In genomic region chr10:25439856-25440255, GRCm38 (mm10) we compare ENCODE assay signal across 31 mouse cellular contexts.
"Had no signal": no experiment of that assay in that cellular context is flagged by ENCODE, and none has a peak within 500 bp of the region (broad histone marks: within the 10 kb centered on the region; RNA-seq: fewer than 3 reads in every experiment).

No protein-coding gene starts in this region.

- H3K4me1 ChIP-seq: liver, embryonic 15.5 days; midbrain, embryonic 12.5 days; midbrain, embryonic 13.5 days; neural tube, embryonic 12.5 days; neural tube, embryonic 13.5 days had no signal

- H3K27me3 ChIP-seq: limb, embryonic 12.5 days; limb, embryonic 13.5 days; limb, embryonic 15.5 days; liver, embryonic 12.5 days; liver, embryonic 13.5 days; liver, embryonic 15.5 days; lung, embryonic 15.5 days; megakaryocyte, embryonic 14.5 days; midbrain, embryonic 12.5 days; midbrain, embryonic 13.5 days; midbrain, embryonic 15.5 days; neural tube, embryonic 12.5 days; neural tube, embryonic 13.5 days had no signal

- H3K27ac ChIP-seq: limb, embryonic 10.5 days; limb, embryonic 12.5 days; limb, embryonic 13.5 days; limb, embryonic 15.5 days; liver, embryonic 12.5 days; liver, embryonic 13.5 days; liver, embryonic 14.5 days; liver, embryonic 15.5 days; lung, embryonic 15.5 days; macrophage; midbrain, embryonic 10.5 days; midbrain, embryonic 12.5 days; midbrain, embryonic 13.5 days; midbrain, embryonic 15.5 days; neural tube, embryonic 12.5 days; neural tube, embryonic 13.5 days had no signal

- H3K9ac ChIP-seq: limb, embryonic 12.5 days; limb, embryonic 13.5 days; limb, embryonic 15.5 days; liver, embryonic 12.5 days; liver, embryonic 13.5 days; liver, embryonic 14.5 days; liver, embryonic 15.5 days; liver, postnatal 0 days; lung, embryonic 14.5 days; lung, embryonic 15.5 days; midbrain, embryonic 12.5 days; midbrain, embryonic 13.5 days; midbrain, embryonic 15.5 days; neural tube, embryonic 12.5 days; neural tube, embryonic 13.5 days had no signal

- H3K4me2 ChIP-seq: limb, embryonic 12.5 days; limb, embryonic 13.5 days; limb, embryonic 15.5 days; liver, embryonic 11.5 days; liver, embryonic 12.5 days; liver, embryonic 13.5 days; liver, embryonic 15.5 days; lung, embryonic 14.5 days; lung, embryonic 15.5 days; midbrain, embryonic 12.5 days; midbrain, embryonic 13.5 days; midbrain, embryonic 15.5 days; neural tube, embryonic 12.5 days; neural tube, embryonic 13.5 days had no signal

- H3K9me3 ChIP-seq: limb, embryonic 10.5 days; limb, embryonic 12.5 days; limb, embryonic 13.5 days; limb, embryonic 15.5 days; liver, embryonic 12.5 days; liver, embryonic 13.5 days; liver, embryonic 15.5 days; lung, embryonic 15.5 days; megakaryocyte, embryonic 14.5 days; midbrain, embryonic 10.5 days; midbrain, embryonic 12.5 days; midbrain, embryonic 13.5 days; midbrain, embryonic 15.5 days; neural tube, embryonic 12.5 days; neural tube, embryonic 13.5 days had no signal

- ATAC-seq: liver, embryonic 12.5 days; midbrain, embryonic 13.5 days; midbrain, embryonic 15.5 days; midbrain, embryonic 16.5 days had no signal

- DNase-seq: left cerebral cortex, postnatal 4 days; liver; liver, embryonic 13.5 days; liver, postnatal 0 days; lung, adult 18-20 months; lung, adult 2 months; lung, embryonic 14.5 days; lung, postnatal 10 days; lung, postnatal 14 days; lung, postnatal 36 days; lung, postnatal 4 days; midbrain, embryonic 14.5 days had no signal

- H3K36me3 ChIP-seq: liver, embryonic 15.5 days; midbrain, embryonic 12.5 days; midbrain, embryonic 13.5 days; midbrain, embryonic 15.5 days had no signal

- H3K4me3 ChIP-seq: limb, embryonic 10.5 days; limb, embryonic 12.5 days; limb, embryonic 13.5 days; limb, embryonic 15.5 days; liver, embryonic 12.5 days; liver, embryonic 13.5 days; liver, embryonic 15.5 days; lung, embryonic 15.5 days; megakaryocyte, embryonic 14.5 days; midbrain, embryonic 10.5 days; midbrain, embryonic 12.5 days; midbrain, embryonic 13.5 days; midbrain, embryonic 15.5 days; myocyte; neural tube, embryonic 12.5 days; neural tube, embryonic 13.5 days had no signal
